Mouse (Mus musculus): Measurements from ENCODE around the gene Tbc1d1. TPM values are rescaled to one million over a fixed set of nuclear protein-coding genes. Genes with fewer than 3 reads are reported as not detected.

The Tbc1d1 gene
- polyA plus RNA-seq, 1 experiment from 2014 or later, result 59.4 TPM

DNA sequence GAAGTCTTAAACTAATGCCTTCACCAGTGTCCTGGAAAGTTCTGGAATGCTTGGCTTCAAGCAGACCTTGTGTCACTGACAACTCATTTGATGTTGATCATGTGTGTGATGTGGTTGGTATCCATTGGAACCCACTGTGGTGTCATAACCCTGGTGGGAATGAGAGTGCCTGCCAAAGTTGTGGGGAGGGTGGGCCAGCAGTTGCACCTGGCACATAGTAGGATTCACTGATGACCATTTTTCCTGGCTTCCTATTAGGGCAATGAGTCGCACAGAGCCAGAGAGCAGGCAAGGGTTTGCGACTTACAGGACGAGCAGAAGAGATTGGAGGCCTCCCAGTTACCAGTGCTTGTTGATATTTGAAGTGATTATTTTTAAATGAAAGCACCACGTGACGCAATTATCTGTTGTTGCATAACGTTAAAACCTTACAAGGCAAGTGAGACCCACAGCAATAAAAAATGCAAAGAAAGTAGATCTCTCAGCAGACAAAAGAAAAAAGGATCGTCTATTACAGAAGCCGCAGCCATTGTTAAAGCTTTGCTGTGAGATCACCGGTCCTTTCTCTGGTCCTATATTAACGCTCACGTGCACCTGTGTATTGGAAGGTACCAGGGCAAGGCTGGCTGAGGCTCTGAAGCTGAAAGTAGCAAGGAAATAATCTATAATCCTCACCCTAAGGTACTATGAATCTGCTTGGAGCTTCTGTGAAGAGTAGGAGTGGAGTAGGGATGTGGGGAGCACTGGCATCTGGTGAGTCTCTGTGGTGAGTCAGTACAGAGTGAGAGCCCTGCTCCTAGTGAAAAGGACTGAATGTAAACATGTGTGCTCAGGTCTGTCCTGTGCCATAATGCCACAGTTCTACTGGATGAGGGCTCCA lies 209.3 kb downstream of the Tbc1d1 start:
- Histone ChIP-seq H3K9me3 (ENCODE audit: control insufficient read depth) (no peaks in the 10 kb centered on the region), H3K4me2 (replicated peaks; ENCODE audit: low read depth) (no peak overlapping the region), H3K4me3 (ENCODE audit: low read depth, low read length) (no peak overlapping the region), H3K9ac (ENCODE audit: low read depth, low read length) (no peak overlapping the region), H3K27me3 (replicated peaks; ENCODE audit: control insufficient read depth, insufficient read depth, low read length) (no peaks in the 10 kb centered on the region), H3K27ac (ENCODE audit: low read depth, low read length) (no peak overlapping the region), H3K4me1 (replicated peaks; ENCODE audit: control insufficient read depth, insufficient read depth, low read length) (peaks cover 11% of the 10 kb centered on the region), H3K36me3 (ENCODE audit: control insufficient read depth, insufficient read depth) (no peaks in the 10 kb centered on the region)
- 51% methylated on average over 11 of the region's 11 CpGs for WGBS
- TF ChIP-seq CTCF (IDR thresholded peaks at IDR 0.05; ENCODE audit: low read depth), result no peak
- no peak for ATAC-seq

DNA sequence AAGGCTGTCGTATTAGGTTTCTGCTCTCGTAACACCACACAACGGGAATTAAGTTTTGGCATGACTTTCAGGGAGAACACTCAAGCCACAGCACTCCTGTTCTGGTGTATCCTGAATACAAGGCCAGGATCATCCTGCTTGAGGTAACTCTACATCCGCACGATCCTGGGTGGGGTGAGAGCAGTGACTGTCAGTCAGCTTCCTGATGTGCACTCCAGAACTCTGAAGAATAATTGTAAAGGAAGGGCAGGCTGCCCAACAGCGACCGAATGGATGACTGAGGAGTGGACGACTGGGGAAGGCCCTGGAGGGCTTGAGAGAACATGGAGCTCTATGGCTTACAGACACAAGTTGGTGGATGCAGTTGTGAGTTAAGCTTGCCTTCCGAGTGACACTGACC lies 210.0 kb downstream of the Tbc1d1 start:
- Histone ChIP-seq H3K27me3 (replicated peaks; ENCODE audit: control insufficient read depth, insufficient read depth, low read length) (no peaks in the 10 kb centered on the region), H3K4me1 (replicated peaks; ENCODE audit: control insufficient read depth, insufficient read depth, low read length) (peaks cover 11% of the 10 kb centered on the region), H3K9ac (ENCODE audit: low read depth, low read length) (no peak overlapping the region), H3K4me3 (ENCODE audit: low read depth, low read length) (no peak overlapping the region), H3K27ac (ENCODE audit: low read depth, low read length) (no peak overlapping the region), H3K4me2 (replicated peaks; ENCODE audit: low read depth) (no peak overlapping the region), H3K9me3 (ENCODE audit: control insufficient read depth) (no peaks in the 10 kb centered on the region), H3K36me3 (ENCODE audit: control insufficient read depth, insufficient read depth) (no peaks in the 10 kb centered on the region)
- WGBS, result 85% methylated on average over 9 of the region's 9 CpGs
- no peak for TF ChIP-seq CTCF (IDR thresholded peaks at IDR 0.05; ENCODE audit: low read depth)
- no peak for ATAC-seq

DNA sequence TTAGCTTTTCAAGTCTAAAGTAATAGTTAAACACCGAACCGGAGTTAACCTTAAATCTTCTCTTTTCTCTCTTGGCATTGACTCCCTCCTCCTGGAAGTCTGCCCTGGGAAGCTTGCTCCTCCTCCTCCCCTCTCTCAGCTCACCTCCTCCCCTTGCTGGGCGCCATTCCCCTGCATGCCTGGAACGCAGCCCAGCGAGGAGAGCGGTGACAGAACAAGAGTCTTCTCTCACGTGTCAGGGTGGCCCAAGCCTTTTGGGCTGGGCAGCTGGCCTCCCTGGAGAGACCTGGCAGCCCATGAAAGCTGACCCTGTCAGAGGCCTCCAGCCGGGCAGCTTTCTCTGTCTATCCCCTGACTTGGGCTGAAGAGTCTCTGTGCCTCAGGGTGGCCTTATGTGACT lies 211.3 kb downstream of the Tbc1d1 start:
- Histone ChIP-seq H3K9ac (ENCODE audit: low read depth, low read length) (no peak overlapping the region), H3K27me3 (replicated peaks; ENCODE audit: control insufficient read depth, insufficient read depth, low read length) (no peaks in the 10 kb centered on the region), H3K9me3 (ENCODE audit: control insufficient read depth) (no peaks in the 10 kb centered on the region), H3K27ac (ENCODE audit: low read depth, low read length) (no peak overlapping the region), H3K4me3 (ENCODE audit: low read depth, low read length) (no peak overlapping the region), H3K36me3 (ENCODE audit: control insufficient read depth, insufficient read depth) (no peaks in the 10 kb centered on the region), H3K4me2 (replicated peaks; ENCODE audit: low read depth) (no peak overlapping the region), H3K4me1 (replicated peaks; ENCODE audit: control insufficient read depth, insufficient read depth, low read length) (peaks cover 11% of the 10 kb centered on the region)
- no peak for ATAC-seq
- TF ChIP-seq CTCF (IDR thresholded peaks at IDR 0.05; ENCODE audit: low read depth), result no peak
- WGBS, result 35% methylated on average over 8 of the region's 8 CpGs

DNA sequence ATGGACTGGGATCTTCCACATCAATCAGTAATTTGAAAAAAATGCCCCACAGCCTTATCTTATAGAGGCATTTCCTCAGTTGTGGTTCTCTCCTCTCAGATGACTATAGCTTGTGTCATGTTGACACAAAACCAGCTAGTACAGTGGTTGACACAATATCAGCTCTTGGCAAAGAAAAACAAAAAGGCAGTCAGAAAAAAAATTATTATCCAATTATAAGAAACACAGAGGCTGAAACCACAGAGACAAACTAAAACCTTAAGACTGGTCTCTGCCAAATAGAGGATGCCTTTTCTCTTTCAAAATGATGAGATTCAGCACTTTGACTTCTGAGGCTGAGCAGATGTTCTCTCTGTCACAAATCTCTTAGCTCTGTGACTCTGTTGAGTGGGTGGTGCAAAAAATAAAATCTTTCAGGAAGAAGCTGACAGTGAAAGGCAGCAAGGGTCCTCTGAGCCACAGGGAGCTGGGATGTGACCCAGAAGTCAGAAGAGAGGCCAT lies 215.3 kb downstream of the Tbc1d1 start:
- Histone ChIP-seq H3K9me3 (ENCODE audit: control insufficient read depth) (no peaks in the 10 kb centered on the region), H3K27ac (ENCODE audit: low read depth, low read length) (no peak overlapping the region), H3K9ac (ENCODE audit: low read depth, low read length) (no peak overlapping the region), H3K27me3 (replicated peaks; ENCODE audit: control insufficient read depth, insufficient read depth, low read length) (no peaks in the 10 kb centered on the region), H3K4me2 (replicated peaks; ENCODE audit: low read depth) (no peak overlapping the region), H3K4me1 (replicated peaks; ENCODE audit: control insufficient read depth, insufficient read depth, low read length) (peaks cover 5% of the 10 kb centered on the region; the same call in 1 of the 2 replicates), H3K36me3 (ENCODE audit: control insufficient read depth, insufficient read depth) (no peaks in the 10 kb centered on the region), H3K4me3 (ENCODE audit: low read depth, low read length) (no peak overlapping the region)
- no peak for ATAC-seq
- no peak for TF ChIP-seq CTCF (IDR thresholded peaks at IDR 0.05; ENCODE audit: low read depth)

DNA sequence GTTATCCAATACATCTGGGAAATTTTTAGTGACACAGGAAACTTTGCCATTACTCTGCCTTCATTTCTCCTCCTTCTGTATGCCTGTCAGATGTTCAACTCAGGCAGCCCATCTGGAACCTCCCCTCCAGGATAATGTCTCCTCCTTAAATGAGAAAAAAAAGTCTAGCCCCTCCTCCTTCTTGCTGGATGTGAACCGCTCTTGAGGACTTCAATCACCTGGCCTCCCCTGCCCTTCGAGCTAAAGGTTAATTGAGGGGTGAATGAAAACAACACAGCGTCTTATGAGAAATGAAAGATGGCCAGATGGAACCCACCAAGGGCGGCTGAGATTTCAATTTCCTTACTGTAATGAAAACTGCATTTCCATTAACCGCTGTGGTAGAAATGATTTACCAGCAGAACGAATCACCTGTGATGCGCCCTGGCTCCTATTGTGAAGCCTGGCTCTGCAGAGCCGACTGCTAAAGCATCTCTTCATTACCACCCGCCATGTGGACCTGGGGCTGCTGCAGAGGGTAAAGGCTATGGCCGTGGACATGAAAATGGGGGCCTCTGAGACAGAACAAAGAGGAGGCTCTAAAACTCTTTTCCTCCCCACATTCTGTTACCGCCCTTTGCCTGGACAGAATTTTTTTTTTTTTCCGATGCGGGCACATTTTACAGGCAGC lies 216.3 kb downstream of the Tbc1d1 start:
- Histone ChIP-seq H3K4me1 (replicated peaks; ENCODE audit: control insufficient read depth, insufficient read depth, low read length) (peaks cover 5% of the 10 kb centered on the region; the same call in 1 of the 2 replicates), H3K36me3 (ENCODE audit: control insufficient read depth, insufficient read depth) (no peaks in the 10 kb centered on the region), H3K27ac (ENCODE audit: low read depth, low read length) (no peak overlapping the region), H3K4me2 (replicated peaks; ENCODE audit: low read depth) (no peak overlapping the region), H3K9ac (ENCODE audit: low read depth, low read length) (no peak overlapping the region), H3K4me3 (ENCODE audit: low read depth, low read length) (no peak overlapping the region), H3K9me3 (ENCODE audit: control insufficient read depth) (no peaks in the 10 kb centered on the region), H3K27me3 (replicated peaks; ENCODE audit: control insufficient read depth, insufficient read depth, low read length) (no peaks in the 10 kb centered on the region)
- 85% methylated on average over 13 of the region's 13 CpGs for WGBS
- ATAC-seq, result no peak
- TF ChIP-seq CTCF (IDR thresholded peaks at IDR 0.05; ENCODE audit: low read depth), result no peak

DNA sequence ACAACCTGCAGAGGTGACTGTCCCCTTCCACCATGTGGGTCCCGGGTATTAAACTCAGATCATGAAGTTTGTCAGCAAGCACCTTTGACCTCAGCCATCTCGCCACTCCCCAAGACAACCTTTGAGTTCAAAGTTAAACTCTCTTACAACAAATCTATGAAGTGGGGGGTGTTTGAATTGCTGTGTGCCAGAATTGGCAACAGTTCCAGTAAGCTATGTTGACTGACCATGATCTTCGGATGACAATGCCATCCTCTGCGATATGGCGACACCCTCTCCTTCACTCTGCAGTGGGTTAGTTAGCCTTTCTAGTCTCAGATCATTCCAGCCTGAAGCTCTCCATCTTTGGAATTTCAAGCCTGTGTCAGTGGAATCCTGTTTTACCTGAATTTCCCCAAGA lies 217.6 kb downstream of the Tbc1d1 start:
- H3K27me3 ChIP-seq (replicated peaks; ENCODE audit: control insufficient read depth, insufficient read depth, low read length), result no peaks in the 10 kb centered on the region
- H3K4me3 ChIP-seq (ENCODE audit: low read depth, low read length), result no peak overlapping the region
- H3K9me3 ChIP-seq (ENCODE audit: control insufficient read depth), result no peaks in the 10 kb centered on the region
- no peak overlapping the region for H3K27ac ChIP-seq (ENCODE audit: low read depth, low read length)
- H3K9ac ChIP-seq (ENCODE audit: low read depth, low read length), result no peak overlapping the region
- 0 out of 2 replicates have a peak, but pooled peaks have one; percentile 22 for ATAC-seq
- TF ChIP-seq CTCF (IDR thresholded peaks at IDR 0.05; ENCODE audit: low read depth), result no peak
- H3K4me2 ChIP-seq (replicated peaks; ENCODE audit: low read depth), result no peak overlapping the region
- H3K36me3 ChIP-seq (ENCODE audit: control insufficient read depth, insufficient read depth), result no peaks in the 10 kb centered on the region
- 67% methylated on average over 5 of the region's 5 CpGs for WGBS
- H3K4me1 ChIP-seq (replicated peaks; ENCODE audit: control insufficient read depth, insufficient read depth, low read length), result peaks cover 5% of the 10 kb centered on the region; the same call in 1 of the 2 replicates

All from intestine, postnatal 0 days (tissue).